Mouse (Mus musculus): ENCODE data around the gene Zfp276. TPM values are rescaled to one million over a fixed set of nuclear protein-coding genes. Genes with fewer than 3 reads are reported as not detected.
"Not testable (repeated sequence)": the region's sequence is repeated elsewhere in the genome, so short reads cannot be mapped to it uniquely, and the experiment has no call there.

Zfp276 gene
- polyA plus RNA-seq, 1 experiment from 2014 or later = 19.0 TPM

- Histone ChIP-seq H3K4me1 (ENCODE audit: control insufficient read depth, insufficient read depth, low read length) (no peaks in the 10 kb centered on the region), H3K9me3 (ENCODE audit: control insufficient read depth, low read length) (no peaks in the 10 kb centered on the region), H3K9ac (ENCODE audit: low read length) (no peak overlapping the region), H3K27ac (ENCODE audit: low read depth, low read length) (no peak overlapping the region), H3K36me3 (ENCODE audit: control insufficient read depth, insufficient read depth, low read length) (no peaks in the 10 kb centered on the region), H3K4me3 (ENCODE audit: low read depth, low read length) (no peak overlapping the region), H3K4me2 (no peak overlapping the region), H3K27me3 (ENCODE audit: control insufficient read depth, insufficient read depth, low read length) (no peaks in the 10 kb centered on the region)
- WGBS = 90% methylated on average over 4 of the region's 4 CpGs
- ATAC-seq (ENCODE audit: low FRiP score) (no peak), DNase-seq (ENCODE audit: low spot score, missing footprints) (no peak)
Observed at GRCm38 (mm10) chr8:123279828-123280227, 25.8 kb downstream of the Zfp276 start.

DNA sequence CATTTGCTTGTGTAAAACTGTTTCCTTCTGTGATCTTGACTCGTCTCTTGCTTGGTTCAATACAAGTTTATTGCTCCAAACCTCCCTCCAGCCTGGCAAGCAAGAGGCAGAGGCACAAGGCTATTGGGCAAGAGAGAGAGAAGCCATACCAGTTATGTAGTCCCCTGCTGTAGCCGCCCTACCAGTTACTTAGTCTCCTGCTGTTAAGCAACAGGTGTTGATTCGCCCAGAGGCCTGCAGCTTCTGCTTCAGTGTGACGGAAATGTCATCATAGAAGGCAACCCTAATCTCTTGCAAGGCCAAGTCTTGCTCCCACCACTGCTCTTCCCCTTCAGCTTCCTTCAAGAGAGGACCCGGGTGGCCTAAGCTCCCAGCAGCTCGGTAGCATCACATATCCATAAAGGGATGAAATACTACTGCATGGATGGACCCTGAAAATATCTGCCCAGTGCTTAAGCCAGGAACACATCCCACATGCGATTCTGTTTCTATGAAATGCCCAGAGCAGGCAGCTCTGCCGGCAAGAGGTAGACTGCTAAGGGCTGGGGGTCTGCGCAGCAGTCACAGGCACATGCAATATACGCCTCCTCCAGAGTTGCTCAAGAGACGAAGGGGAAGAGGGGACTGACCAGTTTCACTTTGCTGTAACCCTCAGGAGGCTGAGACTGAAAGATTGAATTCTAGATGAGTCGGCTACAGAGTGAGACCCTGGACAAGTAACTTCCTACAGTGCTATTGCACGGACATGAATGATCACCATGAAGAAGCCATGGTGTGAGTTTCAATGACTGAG is 26.5 kb downstream of the Zfp276 start:
- no peaks in the 10 kb centered on the region for H3K27me3 ChIP-seq (ENCODE audit: control insufficient read depth, insufficient read depth, low read length)
- no peak overlapping the region for H3K4me3 ChIP-seq (ENCODE audit: low read depth, low read length)
- ATAC-seq (ENCODE audit: low FRiP score) (no peak), DNase-seq (ENCODE audit: low spot score, missing footprints) (no peak)
- no peak overlapping the region for H3K27ac ChIP-seq (ENCODE audit: low read depth, low read length)
- no peaks in the 10 kb centered on the region for H3K9me3 ChIP-seq (ENCODE audit: control insufficient read depth, low read length)
- H3K9ac ChIP-seq (ENCODE audit: low read length) = no peak overlapping the region
- H3K4me2 ChIP-seq = no peak overlapping the region
- WGBS = 87% methylated on average over 13 of the region's 13 CpGs
- no peaks in the 10 kb centered on the region for H3K4me1 ChIP-seq (ENCODE audit: control insufficient read depth, insufficient read depth, low read length)
- no peaks in the 10 kb centered on the region for H3K36me3 ChIP-seq (ENCODE audit: control insufficient read depth, insufficient read depth, low read length)

DNA sequence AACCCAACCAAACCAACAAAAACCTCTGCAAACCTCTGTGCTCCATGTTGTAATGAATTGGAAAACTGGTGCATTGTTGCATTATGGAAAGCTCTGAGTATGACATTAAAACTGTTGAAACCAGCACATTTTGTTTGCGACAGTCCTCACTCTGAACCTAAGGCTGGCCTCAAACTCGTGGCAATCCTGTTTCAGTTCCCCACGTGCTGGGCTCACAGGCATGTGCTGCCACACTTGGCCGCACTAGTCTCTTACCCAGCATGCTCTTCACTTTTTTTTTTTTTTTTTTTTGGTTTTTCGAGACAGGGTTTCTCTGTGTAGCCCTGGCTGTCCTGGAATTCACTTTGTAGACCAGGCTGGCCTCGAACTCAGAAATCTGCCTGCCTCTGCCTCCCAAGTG is 29.0 kb downstream of the Zfp276 start:
- not testable (repeated sequence) for H3K4me1 ChIP-seq (ENCODE audit: control insufficient read depth, insufficient read depth, low read length); H3K27me3 ChIP-seq (ENCODE audit: control insufficient read depth, insufficient read depth, low read length); H3K27ac ChIP-seq (ENCODE audit: low read depth, low read length); H3K4me2 ChIP-seq; H3K9ac ChIP-seq (ENCODE audit: low read length); H3K4me3 ChIP-seq (ENCODE audit: low read depth, low read length); H3K36me3 ChIP-seq (ENCODE audit: control insufficient read depth, insufficient read depth, low read length); H3K9me3 ChIP-seq (ENCODE audit: control insufficient read depth, low read length); DNase-seq (ENCODE audit: low spot score, missing footprints); ATAC-seq (ENCODE audit: low FRiP score)
- 96% methylated on average over 5 of the region's 6 CpGs for WGBS

DNA sequence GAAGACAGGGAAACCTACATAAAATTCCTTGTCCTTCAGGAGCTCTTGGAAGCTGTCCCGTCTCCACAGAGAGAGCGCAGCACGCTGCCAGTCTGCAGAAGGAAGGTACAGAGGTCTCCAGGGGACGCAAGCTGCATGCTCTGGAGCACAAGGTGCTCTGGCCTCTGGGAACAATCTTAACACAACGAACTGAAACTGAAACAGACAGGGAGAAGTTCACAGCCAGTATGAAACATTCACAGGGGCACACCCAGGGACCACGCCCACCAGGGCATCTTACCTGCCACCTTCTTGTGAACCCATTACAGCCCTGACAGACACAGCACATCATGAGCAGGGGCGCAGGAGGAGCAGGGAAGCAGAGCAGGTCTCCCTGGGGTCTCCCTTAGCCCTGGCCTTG is 30.0 kb downstream of the Zfp276 start:
- H3K9me3 ChIP-seq (ENCODE audit: control insufficient read depth, low read length) = no peaks in the 10 kb centered on the region
- H3K9ac ChIP-seq (ENCODE audit: low read length) = no peak overlapping the region
- no peaks in the 10 kb centered on the region for H3K4me1 ChIP-seq (ENCODE audit: control insufficient read depth, insufficient read depth, low read length)
- peaks cover 6% of the 10 kb centered on the region for H3K36me3 ChIP-seq (ENCODE audit: control insufficient read depth, insufficient read depth, low read length)
- no peak overlapping the region for H3K27ac ChIP-seq (ENCODE audit: low read depth, low read length)
- ATAC-seq (ENCODE audit: low FRiP score) (no peak), DNase-seq (ENCODE audit: low spot score, missing footprints) (no peak)
- H3K4me3 ChIP-seq (ENCODE audit: low read depth, low read length) = no peak overlapping the region
- no peak overlapping the region for H3K4me2 ChIP-seq
- no peaks in the 10 kb centered on the region for H3K27me3 ChIP-seq (ENCODE audit: control insufficient read depth, insufficient read depth, low read length)
- WGBS = 91% methylated on average over 7 of the region's 7 CpGs

DNA sequence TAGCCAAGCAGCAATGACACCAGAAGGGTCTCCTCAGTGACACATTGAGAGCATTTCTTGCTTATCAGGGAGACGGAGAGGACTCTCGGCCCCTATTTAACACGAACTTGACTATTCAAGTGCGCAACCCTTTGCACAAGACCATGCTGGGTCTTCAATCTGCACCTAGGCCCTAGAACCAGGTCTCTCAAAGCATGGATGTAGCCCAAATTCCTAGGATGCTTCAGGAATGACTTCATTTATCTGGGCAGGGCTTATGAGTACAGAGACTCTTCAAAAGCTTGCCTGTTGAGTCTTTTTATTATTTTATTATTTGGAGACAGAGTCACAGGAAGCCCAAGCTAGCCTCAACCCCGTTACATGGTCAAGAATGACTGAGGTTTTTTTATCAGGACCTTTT is 30.5 kb downstream of the Zfp276 start:
- whole genome bisulfite sequencing = 96% methylated on average over 5 of the region's 5 CpGs
- Histone ChIP-seq H3K4me1 (ENCODE audit: control insufficient read depth, insufficient read depth, low read length) (no peaks in the 10 kb centered on the region), H3K36me3 (ENCODE audit: control insufficient read depth, insufficient read depth, low read length) (peaks cover 6% of the 10 kb centered on the region), H3K27ac (ENCODE audit: low read depth, low read length) (no peak overlapping the region), H3K27me3 (ENCODE audit: control insufficient read depth, insufficient read depth, low read length) (no peaks in the 10 kb centered on the region), H3K9ac (ENCODE audit: low read length) (no peak overlapping the region), H3K9me3 (ENCODE audit: control insufficient read depth, low read length) (no peaks in the 10 kb centered on the region), H3K4me3 (ENCODE audit: low read depth, low read length) (no peak overlapping the region), H3K4me2 (no peak overlapping the region)
- DNase-seq (ENCODE audit: low spot score, missing footprints) (no peak), ATAC-seq (ENCODE audit: low FRiP score) (no peak)

DNA sequence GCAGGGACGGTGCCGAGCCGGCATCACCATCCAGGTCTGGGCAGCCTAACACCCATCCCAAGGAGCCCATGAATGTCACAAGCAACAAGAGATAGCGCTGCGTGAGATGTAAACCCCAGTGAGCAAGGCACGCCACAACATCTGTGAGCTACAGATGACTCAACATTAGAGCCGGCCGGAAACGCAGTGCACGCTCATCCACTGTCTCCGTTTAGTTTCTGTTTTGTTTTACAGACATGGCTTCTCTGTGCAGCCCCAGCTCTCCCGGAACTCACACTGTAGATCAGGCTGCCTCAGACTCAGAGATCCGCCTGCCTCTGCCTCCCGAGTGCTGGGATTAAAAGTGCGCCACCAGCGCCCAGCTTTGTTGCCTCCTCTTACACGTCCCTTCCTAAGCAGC is 33.4 kb downstream of the Zfp276 start:
- Histone ChIP-seq H3K27me3 (ENCODE audit: control insufficient read depth, insufficient read depth, low read length) (no peaks in the 10 kb centered on the region), H3K9ac (ENCODE audit: low read length) (no peak overlapping the region), H3K36me3 (ENCODE audit: control insufficient read depth, insufficient read depth, low read length) (peaks cover 6% of the 10 kb centered on the region), H3K4me1 (ENCODE audit: control insufficient read depth, insufficient read depth, low read length) (no peaks in the 10 kb centered on the region), H3K9me3 (ENCODE audit: control insufficient read depth, low read length) (no peaks in the 10 kb centered on the region), H3K27ac (ENCODE audit: low read depth, low read length) (no peak overlapping the region), H3K4me2 (no peak overlapping the region), H3K4me3 (ENCODE audit: low read depth, low read length) (no peak overlapping the region)
- WGBS = 97% methylated on average over 17 of the region's 17 CpGs
- ATAC-seq (ENCODE audit: low FRiP score) = no peak
- DNase-seq (ENCODE audit: low spot score, missing footprints) = no peak

GRCm38 (mm10) chr8:123290166-123290565 is 36.2 kb downstream of the Zfp276 start:
- Histone ChIP-seq H3K27ac (ENCODE audit: low read depth, low read length) (no peak overlapping the region), H3K9me3 (ENCODE audit: control insufficient read depth, low read length) (no peaks in the 10 kb centered on the region), H3K27me3 (ENCODE audit: control insufficient read depth, insufficient read depth, low read length) (no peaks in the 10 kb centered on the region), H3K36me3 (ENCODE audit: control insufficient read depth, insufficient read depth, low read length) (peaks cover 6% of the 10 kb centered on the region), H3K9ac (ENCODE audit: low read length) (no peak overlapping the region), H3K4me1 (ENCODE audit: control insufficient read depth, insufficient read depth, low read length) (no peaks in the 10 kb centered on the region), H3K4me3 (ENCODE audit: low read depth, low read length) (no peak overlapping the region), H3K4me2 (no peak overlapping the region)
- WGBS = 84% methylated on average over 4 of the region's 4 CpGs
- no peak for DNase-seq (ENCODE audit: low spot score, missing footprints)
- no peak for ATAC-seq (ENCODE audit: low FRiP score)

DNA sequence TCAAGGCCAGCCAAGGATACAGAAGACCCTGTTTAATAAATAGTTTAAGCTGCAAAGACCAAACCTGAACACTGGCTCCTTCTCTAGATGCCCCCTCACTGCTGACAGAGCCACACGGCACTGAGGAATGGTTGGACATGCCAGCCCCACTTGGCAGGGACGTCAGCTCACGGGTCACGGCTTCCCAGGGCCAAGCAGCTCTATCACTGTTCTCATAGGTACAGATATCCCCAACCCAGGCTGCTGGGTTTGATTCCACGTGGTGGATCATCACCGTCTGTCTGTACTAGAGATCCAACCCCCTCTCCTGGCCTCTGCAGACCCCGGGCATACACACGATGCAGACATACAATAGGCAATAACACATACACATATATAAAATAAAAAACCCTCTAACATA is 36.7 kb downstream of the Zfp276 start:
- no peak for ATAC-seq (ENCODE audit: low FRiP score)
- peaks cover 10% of the 10 kb centered on the region for H3K36me3 ChIP-seq (ENCODE audit: control insufficient read depth, insufficient read depth, low read length)
- WGBS = 90% methylated on average over 8 of the region's 8 CpGs

GRCm38 (mm10) chr8:123291716-123292115 is 37.7 kb downstream of the Zfp276 start:
- Histone ChIP-seq H3K9ac (ENCODE audit: low read length) (no peak overlapping the region), H3K27me3 (ENCODE audit: control insufficient read depth, insufficient read depth, low read length) (no peaks in the 10 kb centered on the region), H3K4me3 (ENCODE audit: low read depth, low read length) (no peak overlapping the region), H3K36me3 (ENCODE audit: control insufficient read depth, insufficient read depth, low read length) (peaks cover 7% of the 10 kb centered on the region; the same call in 1 of the 2 replicates), H3K4me1 (ENCODE audit: control insufficient read depth, insufficient read depth, low read length) (no peaks in the 10 kb centered on the region), H3K27ac (ENCODE audit: low read depth, low read length) (no peak overlapping the region), H3K4me2 (no peak overlapping the region), H3K9me3 (ENCODE audit: control insufficient read depth, low read length) (no peaks in the 10 kb centered on the region)
- DNase-seq (ENCODE audit: low spot score, missing footprints) (no peak), ATAC-seq (ENCODE audit: low FRiP score) (no peak)
- WGBS = 88% methylated on average over 8 of the region's 8 CpGs

More for the DNA sequence above, 36.7 kb downstream of the Zfp276 start:
- Histone ChIP-seq H3K9ac (ENCODE audit: low read length) (no peak overlapping the region), H3K27me3 (ENCODE audit: control insufficient read depth, insufficient read depth, low read length) (no peaks in the 10 kb centered on the region), H3K9me3 (ENCODE audit: control insufficient read depth, low read length) (no peaks in the 10 kb centered on the region), H3K4me2 (no peak overlapping the region), H3K27ac (ENCODE audit: low read depth, low read length) (no peak overlapping the region), H3K4me1 (ENCODE audit: control insufficient read depth, insufficient read depth, low read length) (no peaks in the 10 kb centered on the region), H3K4me3 (ENCODE audit: low read depth, low read length) (no peak overlapping the region)
- no peak for DNase-seq (ENCODE audit: low spot score, missing footprints)
